Mouse (Mus musculus) kidney, adult 9 months (tissue): ENCODE data around the gene Acsm3.
A peak's percentile ranks its signal among the peaks of the same experiment; 100 is the strongest.
"Not testable (repeated sequence)": the region's sequence is repeated elsewhere in the genome, so short reads cannot be mapped to it uniquely, and the experiment has no call there.

ENCODE experiments used
- DNase-seq: peaks from one replicate; pipeline ENCODE4 v3.0.0; 2022

Acsm3 gene

GRCm38 (mm10) chr7:119760527-119760951 is at the start of gene Acsm3:
Gene Acsm3, plus strand, starts transcription at chr7:119760923.
- peak; percentile 78 for DNase-seq

- DNase-seq: no peak
Observed at GRCm38 (mm10) chr7:119714111-119714510, 46.6 kb upstream of the Acsm3 start.

GRCm38 (mm10) chr7:119720253-119720946 is 40.3 kb upstream of the Acsm3 start, which contains the start of gene Thumpd1:
Gene Thumpd1, minus strand, starts transcription at chr7:119720798.
- DNase-seq: peak; percentile 91

- no peak for DNase-seq
Observed at GRCm38 (mm10) chr7:119720947-119721310, 39.8 kb upstream of the Acsm3 start.

- DNase-seq: no peak
Observed at GRCm38 (mm10) chr7:119727621-119728020, 33.1 kb upstream of the Acsm3 start.

GRCm38 (mm10) chr7:119731262-119731661 is 29.5 kb upstream of the Acsm3 start:
- peak; percentile 56 for DNase-seq

GRCm38 (mm10) chr7:119738877-119739276 is 21.8 kb upstream of the Acsm3 start:
- DNase-seq: no peak

- DNase-seq: not testable (repeated sequence)
Observed at GRCm38 (mm10) chr7:119739798-119740468, 20.8 kb upstream of the Acsm3 start.

- peak; percentile 42 for DNase-seq
Observed at GRCm38 (mm10) chr7:119744321-119744720, 16.4 kb upstream of the Acsm3 start.

GRCm38 (mm10) chr7:119745869-119746268 is 14.9 kb upstream of the Acsm3 start:
- DNase-seq: peak; percentile 92

GRCm38 (mm10) chr7:119748761-119749160 is 12.0 kb upstream of the Acsm3 start:
- DNase-seq: no peak

- DNase-seq: peak; percentile 90
Observed at GRCm38 (mm10) chr7:119749942-119750341, 10.8 kb upstream of the Acsm3 start.

- DNase-seq: no peak
Observed at GRCm38 (mm10) chr7:119753696-119754095, 7.0 kb upstream of the Acsm3 start.

GRCm38 (mm10) chr7:119762166-119762697 is 1.5 kb downstream of the Acsm3 start:
- DNase-seq: no peak

- no peak for DNase-seq
Observed at GRCm38 (mm10) chr7:119764377-119764776, 3.7 kb downstream of the Acsm3 start.

- peak; percentile 65 for DNase-seq
Observed at GRCm38 (mm10) chr7:119766996-119767395, 6.3 kb downstream of the Acsm3 start.

GRCm38 (mm10) chr7:119769895-119770294 is 9.2 kb downstream of the Acsm3 start:
- no peak for DNase-seq

- peak; percentile 40 for DNase-seq
Observed at GRCm38 (mm10) chr7:119783453-119783852, 22.7 kb downstream of the Acsm3 start.

GRCm38 (mm10) chr7:119784908-119785307 is 24.2 kb downstream of the Acsm3 start:
- DNase-seq: no peak

GRCm38 (mm10) chr7:119789024-119789423 is 28.3 kb downstream of the Acsm3 start:
- DNase-seq: no peak

GRCm38 (mm10) chr7:119793586-119794250 is 33.0 kb downstream of the Acsm3 start, which contains the start of the genes Rexo5 and Eri2:
Gene Rexo5, plus strand, starts transcription at chr7:119794006.
Gene Eri2, minus strand, starts transcription at chr7:119794058.
- peak; percentile 79 for DNase-seq

- DNase-seq: no peak
Observed at GRCm38 (mm10) chr7:119794251-119794638, 33.5 kb downstream of the Acsm3 start.

- DNase-seq: no peak
Observed at GRCm38 (mm10) chr7:119795311-119795710, 34.6 kb downstream of the Acsm3 start.
